Mouse (Mus musculus): Measurements from ENCODE around the gene Sec23b.

GRCm38 (mm10) chr2:144637204-144637603 is 81.2 kb downstream of the Sec23b start:
- TF ChIP-seq POLR2A (IDR thresholded peaks at IDR 0.05; ENCODE audit: extremely low read depth, insufficient read depth, low read length) (no peak), CTCF (IDR thresholded peaks at IDR 0.05; ENCODE audit: low read depth, low read length) (no peak)

Data from liver, adult 2 months (tissue).